Mouse (Mus musculus) cerebellum, adult 11-12 months (tissue): ENCODE data around the gene Gm21767.
"Not testable (repeated sequence)": the region's sequence is repeated elsewhere in the genome, so short reads cannot be mapped to it uniquely, and the experiment has no call there.

Experiments
- DNase-seq: peaks from one replicate; pipeline ENCODE4 v3.0.0; 2022

Gm21767 gene

GRCm38 (mm10) chrY:13941438-13941837 is at the start of gene Gm21767:
Gene Gm21767, plus strand, starts transcription at chrY:13941738.
- DNase-seq, result not testable (repeated sequence)
